ENCODE assay signal across 10 mouse cellular contexts in the genomic region with DNA sequence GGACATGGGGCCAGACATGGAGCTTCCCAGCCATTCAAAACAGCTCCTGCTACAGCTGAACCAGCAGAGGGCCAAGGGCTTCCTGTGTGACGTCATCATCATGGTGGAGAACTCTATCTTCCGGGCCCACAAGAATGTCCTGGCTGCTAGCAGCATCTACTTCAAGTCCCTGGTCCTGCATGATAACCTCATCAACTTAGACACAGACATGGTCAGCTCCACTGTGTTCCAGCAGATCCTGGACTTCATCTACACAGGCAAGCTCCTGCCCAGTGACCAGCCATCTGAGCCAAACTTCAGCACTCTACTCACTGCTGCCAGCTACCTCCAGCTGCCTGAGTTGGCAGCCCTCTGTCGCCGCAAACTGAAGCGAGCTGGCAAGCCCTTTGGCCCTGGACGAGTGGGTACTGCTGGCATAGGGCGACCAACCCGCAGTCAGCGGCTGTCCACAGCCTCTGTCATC. TPM values are rescaled to one million over a fixed set of nuclear protein-coding genes. Genes with fewer than 3 reads are reported as not detected.
DNase-seq lines count a peak whose midpoint lies in the region; ATAC-seq and TF ChIP-seq lines count a peak whose summit lies in the region.
"Had no signal": no experiment of that assay in that cellular context is flagged by ENCODE, and none has a peak within 500 bp of the region (broad histone marks: within the 10 kb centered on the region; RNA-seq: fewer than 3 reads in every experiment).

No protein-coding gene starts in this region.

- H3K4me3 ChIP-seq in heart, embryonic 10.5 days = no peak overlapping the region
- no peak overlapping the region for H3K4me3 ChIP-seq in liver, postnatal 0 days (ENCODE audit: low read depth, low read length)
- no peak overlapping the region for H3K4me3 ChIP-seq in gastrocnemius, adult 2 months
- H3K4me3 ChIP-seq: megakaryocyte, embryonic 14.5 days had no signal

- no peaks in the 10 kb centered on the region for H3K27me3 ChIP-seq in heart, embryonic 10.5 days (ENCODE audit: insufficient read depth, poor library complexity, severe bottlenecking)
- no peaks in the 10 kb centered on the region for H3K27me3 ChIP-seq in liver, postnatal 0 days (ENCODE audit: insufficient read depth, low read length)
- H3K27me3 ChIP-seq: megakaryocyte, embryonic 14.5 days had no signal

- intact Hi-C loops in gastrocnemius, adult 2 months (cut with DNase I) = loop anchor here (5.0 kb wide), 1 partner anchor 45 kb away; no protein-coding TSS in a partner anchor

- no peaks in the 10 kb centered on the region for H3K9me3 ChIP-seq in heart, embryonic 10.5 days
- H3K9me3 ChIP-seq in liver, postnatal 0 days (ENCODE audit: low read length) = no peaks in the 10 kb centered on the region
- H3K9me3 ChIP-seq: megakaryocyte, embryonic 14.5 days had no signal

- no peak overlapping the region for H3K9ac ChIP-seq in liver, postnatal 0 days (replicated peaks)

- H3K36me3 ChIP-seq in heart, embryonic 10.5 days = peaks cover 57% of the 10 kb centered on the region
- H3K36me3 ChIP-seq in liver, postnatal 0 days (replicated peaks; ENCODE audit: insufficient read depth, low read length) = peaks cover 10% of the 10 kb centered on the region

- H3K27ac ChIP-seq in heart, embryonic 10.5 days = no peak overlapping the region
- no peak overlapping the region for H3K27ac ChIP-seq in liver, postnatal 0 days (ENCODE audit: low read depth)
- peak overlapping the region; percentile 85 for H3K27ac ChIP-seq in gastrocnemius, adult 2 months

- TF ChIP-seq EP300 in liver, postnatal 0 days (IDR thresholded peaks at IDR 0.05; ENCODE audit: low read depth) = 0 out of 2 replicates have a peak, but pooled peaks have one; percentile 24

- peaks cover 64% of the 10 kb centered on the region for H3K4me1 ChIP-seq in heart, embryonic 10.5 days
- peaks cover 20% of the 10 kb centered on the region for H3K4me1 ChIP-seq in liver, postnatal 0 days (ENCODE audit: insufficient read depth)

- TF ChIP-seq CTCF in liver, postnatal 0 days (IDR thresholded peaks at IDR 0.05; ENCODE audit: low read depth) = 0 out of 2 replicates have a peak, but pooled peaks have one; percentile 28
- TF ChIP-seq CTCF in gastrocnemius, adult 2 months (IDR thresholded peaks at IDR 0.05) = peak; percentile 33; the same call in 1 of the 2 replicates

- DNase-seq in heart, adult 11 months = peak; percentile 98
- DNase-seq in heart, embryonic 10.5 days (ENCODE audit: low spot score) = no peak
- no peak for DNase-seq in liver, postnatal 0 days
- DNase-seq in liver = no peak
- DNase-seq in gastrocnemius, adult 2 months = peak; percentile 94
- no peak for DNase-seq in testis, postnatal 14 days (ENCODE audit: low spot score)
- no peak for DNase-seq in thymus, adult 18-20 months
- DNase-seq: embryo, embryonic 11 days had no signal

- peak; percentile 39; the same call in 1 of the 2 replicates for ATAC-seq in liver, postnatal 0 days
- ATAC-seq in megakaryocyte progenitor cell, adult 5-6 weeks (replicated peaks; ENCODE audit: poor library complexity) = peak; percentile 48

- 84% methylated on average over 9 of the region's 9 CpGs for WGBS in heart, embryonic 10.5 days
- WGBS in liver, postnatal 0 days (ENCODE audit: insufficient replicate concordance) = 77% methylated on average over 9 of the region's 9 CpGs

- H3K4me2 ChIP-seq in liver, postnatal 0 days (ENCODE audit: low read depth, low read length) = no peak overlapping the region

RNA-seq across cellular contexts. Expression of a gene that starts 18.5 kb away (rescaled TPM):
- polyA plus RNA-seq in heart, embryonic 10.5 days (2016; fragmentation: Nextera tagmentation; extraction: Ambion mirVana) = 7.3 and 7.7 TPM in 2 replicates
- 1.6 and 2.7 TPM in 2 replicates for polyA plus RNA-seq in liver, postnatal 0 days (2015; fragmentation: Nextera tagmentation; extraction: Ambion mirVana)
- total RNA-seq in gastrocnemius, adult 2 months (2021) = 1 to 10 TPM in 1 of 2 experiments, under 1 TPM in 1; 0.92 to 1.7 TPM
- 4.2 and 5.2 TPM in 2 replicates for total RNA-seq in megakaryocyte progenitor cell, adult 5-6 weeks (2015)
- total RNA-seq in megakaryocyte progenitor cell, adult 5-6 weeks (2017) = 5.5 and 8.8 TPM in 2 replicates

RNA-seq across cellular contexts. Expression of a gene that starts 24.0 kb away (rescaled TPM):
- 8.6 and 10.6 TPM in 2 replicates for polyA plus RNA-seq in heart, embryonic 10.5 days (2016; fragmentation: Nextera tagmentation; extraction: Ambion mirVana)
- 1.4 and 1.6 TPM in 2 replicates for polyA plus RNA-seq in liver, postnatal 0 days (2015; fragmentation: Nextera tagmentation; extraction: Ambion mirVana)
- total RNA-seq in gastrocnemius, adult 2 months (2021) = 1 to 10 TPM; 1.1 to 1.8 TPM
- total RNA-seq in megakaryocyte progenitor cell, adult 5-6 weeks (2015) = 1.8 and 1.9 TPM in 2 replicates
- 2.1 and 2.3 TPM in 2 replicates for total RNA-seq in megakaryocyte progenitor cell, adult 5-6 weeks (2017)

RNA-seq across cellular contexts. Expression of a gene that starts 49.0 kb away (rescaled TPM):
- 0.28 and 0.49 TPM in 2 replicates for polyA plus RNA-seq in heart, embryonic 10.5 days (2016; fragmentation: Nextera tagmentation; extraction: Ambion mirVana)
- polyA plus RNA-seq in liver, postnatal 0 days (2015; fragmentation: Nextera tagmentation; extraction: Ambion mirVana) = 0.02 TPM in 1 of 2 replicates, not detected in the other
- under 1 TPM in 1 of 2 experiments, not detected in 1; 0.05 TPM for total RNA-seq in gastrocnemius, adult 2 months (2021)
- 0.69 and 0.95 TPM in 2 replicates for total RNA-seq in megakaryocyte progenitor cell, adult 5-6 weeks (2015)
- 0.58 and 1.3 TPM in 2 replicates for total RNA-seq in megakaryocyte progenitor cell, adult 5-6 weeks (2017)

RNA-seq across cellular contexts. Expression of a gene that starts 54.9 kb away (rescaled TPM):
- polyA plus RNA-seq in heart, embryonic 10.5 days (2016; fragmentation: Nextera tagmentation; extraction: Ambion mirVana) = 341 and 377 TPM in 2 replicates
- polyA plus RNA-seq in liver, postnatal 0 days (2015; fragmentation: Nextera tagmentation; extraction: Ambion mirVana) = 147 and 149 TPM in 2 replicates
- 100 to 1,000 TPM; 143 to 150 TPM for total RNA-seq in gastrocnemius, adult 2 months (2021)
- 312 and 333 TPM in 2 replicates for total RNA-seq in megakaryocyte progenitor cell, adult 5-6 weeks (2015)
- total RNA-seq in megakaryocyte progenitor cell, adult 5-6 weeks (2017) = 87.5 and 107 TPM in 2 replicates

Comparison
In these comparisons a context has a peak if more than half of its experiments do, and no peak if none do; other contexts are left out.
1. DNase-seq: peak in heart, adult 11 months (single experiment) and gastrocnemius, adult 2 months (single experiment); none in heart, embryonic 10.5 days (single experiment), liver, postnatal 0 days (single experiment), liver (single experiment), testis, postnatal 14 days (single experiment) and thymus, adult 18-20 months (0 of 2).